8 mouse cellular contexts compared by ENCODE assay signal in genomic region chr2:170508821-170509220, GRCm38 (mm10). TPM values are rescaled to one million over a fixed set of nuclear protein-coding genes. Genes with fewer than 3 reads are reported as not detected.
A peak's percentile ranks its signal among the peaks of the same experiment; 100 is the strongest.
DNase-seq lines count a peak whose midpoint lies in the region; ATAC-seq lines count a peak whose summit lies in the region.

No protein-coding gene starts in this region.

- no peak for ATAC-seq in heart, embryonic 15.5 days (replicated peaks; ENCODE audit: insufficient number of reproducible peaks, insufficient read depth, low FRiP score, low read depth)
- no peak for ATAC-seq in liver, embryonic 12.5 days

- no peak overlapping the region; the same call in 1 of the 2 replicates for H3K9ac ChIP-seq in heart, embryonic 15.5 days
- 0 out of 2 replicates have a peak overlapping the region, but pooled peaks have one; percentile 39 for H3K9ac ChIP-seq in liver, embryonic 12.5 days

- no peak overlapping the region for H3K27ac ChIP-seq in forebrain, embryonic 10.5 days
- H3K27ac ChIP-seq in heart, embryonic 15.5 days = no peak overlapping the region
- no peak overlapping the region for H3K27ac ChIP-seq in liver, embryonic 12.5 days

- WGBS in forebrain, embryonic 10.5 days = 3% methylated on average over 12 of the region's 12 CpGs
- 2% methylated on average over 12 of the region's 12 CpGs for WGBS in heart, embryonic 15.5 days
- whole genome bisulfite sequencing in liver, embryonic 12.5 days (ENCODE audit: insufficient replicate concordance) = 5% methylated on average over 12 of the region's 12 CpGs

- no peaks in the 10 kb centered on the region for H3K9me3 ChIP-seq in forebrain, embryonic 10.5 days
- no peaks in the 10 kb centered on the region for H3K9me3 ChIP-seq in heart, embryonic 15.5 days (replicated peaks)
- no peaks in the 10 kb centered on the region for H3K9me3 ChIP-seq in liver, embryonic 12.5 days (replicated peaks)

- 0 out of 2 replicates have a peak, but pooled peaks cover 3% of the 10 kb centered on the region for H3K27me3 ChIP-seq in forebrain, embryonic 10.5 days (ENCODE audit: poor library complexity, severe bottlenecking)
- H3K27me3 ChIP-seq in heart, embryonic 15.5 days = peaks cover 35% of the 10 kb centered on the region
- H3K27me3 ChIP-seq in liver, embryonic 12.5 days (replicated peaks) = peaks cover 6% of the 10 kb centered on the region; the same call in 1 of the 2 replicates
- no peaks in the 10 kb centered on the region for H3K27me3 ChIP-seq in splenic B cell, adult 2 months (ENCODE audit: control insufficient read depth, insufficient read depth, low read length, poor library complexity, severe bottlenecking)

- peak; percentile 87 for DNase-seq in CD4-positive, CD25-positive, alpha-beta regulatory T cell, adult 2 months (ENCODE audit: low read depth, low spot score)
- DNase-seq in c-Kit-negative CD71-positive TER-119-positive erythroid progenitor cells, embryonic 14.5 days (ENCODE audit: low read depth, low spot score) = peak; percentile 55
- peak; percentile 89 for DNase-seq in forebrain, embryonic 10.5 days (ENCODE audit: extremely low spot score, low spot score)
- DNase-seq in kidney, postnatal 14 days = peak; percentile 92
- peak; percentile 88 for DNase-seq in naive thymus-derived CD4-positive, alpha-beta T cell, adult 2 months (ENCODE audit: low read depth)
- peak; percentile 83 for DNase-seq in splenic B cell, adult 2 months (ENCODE audit: low read depth, low spot score)

- H3K36me3 ChIP-seq in forebrain, embryonic 10.5 days (replicated peaks) = 0 out of 2 replicates have a peak, but pooled peaks cover 2% of the 10 kb centered on the region
- no peaks in the 10 kb centered on the region for H3K36me3 ChIP-seq in heart, embryonic 15.5 days
- no peaks in the 10 kb centered on the region for H3K36me3 ChIP-seq in liver, embryonic 12.5 days
- H3K36me3 ChIP-seq in splenic B cell, adult 2 months (ENCODE audit: control insufficient read depth, insufficient read depth, low read length, poor library complexity, severe bottlenecking) = no peaks in the 10 kb centered on the region

- H3K4me3 ChIP-seq in forebrain, embryonic 10.5 days = peak overlapping the region; percentile 42
- peak overlapping the region; percentile 45 for H3K4me3 ChIP-seq in heart, embryonic 15.5 days
- peak overlapping the region; percentile 37 for H3K4me3 ChIP-seq in liver, embryonic 12.5 days

- peak overlapping the region; percentile 66 for H3K4me2 ChIP-seq in heart, embryonic 15.5 days
- H3K4me2 ChIP-seq in liver, embryonic 12.5 days = peak overlapping the region; percentile 65

- peaks cover 35% of the 10 kb centered on the region for H3K4me1 ChIP-seq in forebrain, embryonic 10.5 days
- H3K4me1 ChIP-seq in heart, embryonic 15.5 days (replicated peaks) = peaks cover 29% of the 10 kb centered on the region
- peaks cover 37% of the 10 kb centered on the region for H3K4me1 ChIP-seq in liver, embryonic 12.5 days

RNA-seq across cellular contexts. Expression of gene Cyp24a1, which starts 11.9 kb away (rescaled TPM):
- 0.05 TPM in 1 of 2 replicates, not detected in the other for polyA plus RNA-seq in forebrain, embryonic 10.5 days (2016; fragmentation: Nextera tagmentation; extraction: Ambion mirVana)
- polyA plus RNA-seq in heart, embryonic 15.5 days (2015; fragmentation: Nextera tagmentation; extraction: Ambion mirVana) = not detected in 2 replicates
- not detected in 2 replicates for polyA plus RNA-seq in liver, embryonic 12.5 days (2016; fragmentation: Nextera tagmentation; extraction: Ambion mirVana)

RNA-seq across cellular contexts. Expression of gene Pfdn4, which starts 12.6 kb away (rescaled TPM):
- 94.0 and 98.9 TPM in 2 replicates for polyA plus RNA-seq in forebrain, embryonic 10.5 days (2016; fragmentation: Nextera tagmentation; extraction: Ambion mirVana)
- 38.9 and 50.7 TPM in 2 replicates for polyA plus RNA-seq in heart, embryonic 15.5 days (2015; fragmentation: Nextera tagmentation; extraction: Ambion mirVana)
- polyA plus RNA-seq in liver, embryonic 12.5 days (2016; fragmentation: Nextera tagmentation; extraction: Ambion mirVana) = 58.5 and 63.7 TPM in 2 replicates
